Mouse (Mus musculus): ENCODE measurements around the gene Tspear. TPM values are rescaled to one million over a fixed set of nuclear protein-coding genes. Genes with fewer than 3 reads are reported as not detected.

Gene Tspear
- polyA plus RNA-seq, 1 experiment from 2014 or later = 0.67 TPM

GRCm38 (mm10) chr10:77847538-77847937 lies 161.2 kb downstream of the Tspear start:
- Histone ChIP-seq H3K4me2 (replicated peaks; ENCODE audit: low read depth) (no peak overlapping the region), H3K9me3 (ENCODE audit: control insufficient read depth, low read length) (no peaks in the 10 kb centered on the region), H3K27ac (replicated peaks) (no peak overlapping the region), H3K36me3 (ENCODE audit: control insufficient read depth, insufficient read depth, low read length) (no peaks in the 10 kb centered on the region), H3K4me1 (replicated peaks; ENCODE audit: control insufficient read depth, insufficient read depth) (no peaks in the 10 kb centered on the region), H3K9ac (ENCODE audit: low read length) (no peak overlapping the region), H3K4me3 (ENCODE audit: low read depth, low read length) (no peak overlapping the region), H3K27me3 (ENCODE audit: control insufficient read depth, insufficient read depth, low read length) (no peaks in the 10 kb centered on the region)
- ATAC-seq (ENCODE audit: low FRiP score, low TSS enrichment) (0 out of 2 replicates have a peak, but pooled peaks have one; percentile 21), DNase-seq (ENCODE audit: low spot score) (no peak)
- 79% methylated on average over 2 of the region's 2 CpGs for WGBS
- no peak for TF ChIP-seq CTCF (IDR thresholded peaks at IDR 0.05; ENCODE audit: low read depth)
- TF ChIP-seq EP300 (optimal IDR thresholded peaks at IDR 0.05) = no peak

GRCm38 (mm10) chr10:77852559-77852958 lies 166.2 kb downstream of the Tspear start, which contains the start of gene Gm10318:
TSS of gene Gm10318 (plus strand) at chr10:77852859.
- ATAC-seq (ENCODE audit: low FRiP score, low TSS enrichment) (0 out of 2 replicates have a peak, but pooled peaks have one; percentile 21), DNase-seq (ENCODE audit: low spot score) (no peak)
- H3K4me3 ChIP-seq (ENCODE audit: low read depth, low read length) = no peak within 1 kb of the TSS
- no peak within 1 kb of the TSS for H3K27ac ChIP-seq (replicated peaks)
- H3K9me3 ChIP-seq (ENCODE audit: control insufficient read depth, low read length) = no peaks in the 10 kb centered on the region
- no peak within 1 kb of the TSS for H3K9ac ChIP-seq (ENCODE audit: low read length)
- no peak for TF ChIP-seq CTCF (IDR thresholded peaks at IDR 0.05; ENCODE audit: low read depth)
- TF ChIP-seq EP300 (optimal IDR thresholded peaks at IDR 0.05) = no peak
- H3K27me3 ChIP-seq (ENCODE audit: control insufficient read depth, insufficient read depth, low read length) = no peaks in the 10 kb centered on the region
- H3K4me1 ChIP-seq (replicated peaks; ENCODE audit: control insufficient read depth, insufficient read depth) = no peaks in the 10 kb centered on the region
- no peaks in the 10 kb centered on the region for H3K36me3 ChIP-seq (ENCODE audit: control insufficient read depth, insufficient read depth, low read length)
- no peak within 1 kb of the TSS for H3K4me2 ChIP-seq (replicated peaks; ENCODE audit: low read depth)
- 61% methylated on average over 7 of the region's 9 CpGs for WGBS

GRCm38 (mm10) chr10:77861675-77862074 lies 175.3 kb downstream of the Tspear start, which contains the start of gene Gm3285:
TSS of gene Gm3285 (plus strand) at chr10:77861975.
- Histone ChIP-seq H3K4me2 (replicated peaks; ENCODE audit: low read depth) (no peak within 1 kb of the TSS), H3K4me1 (replicated peaks; ENCODE audit: control insufficient read depth, insufficient read depth) (no peaks in the 10 kb centered on the region), H3K4me3 (ENCODE audit: low read depth, low read length) (no peak within 1 kb of the TSS), H3K9me3 (ENCODE audit: control insufficient read depth, low read length) (no peaks in the 10 kb centered on the region), H3K27me3 (ENCODE audit: control insufficient read depth, insufficient read depth, low read length) (no peaks in the 10 kb centered on the region), H3K27ac (replicated peaks) (no peak within 1 kb of the TSS), H3K36me3 (ENCODE audit: control insufficient read depth, insufficient read depth, low read length) (no peaks in the 10 kb centered on the region), H3K9ac (ENCODE audit: low read length) (no peak within 1 kb of the TSS)
- 52% methylated on average over 7 of the region's 7 CpGs for WGBS
- DNase-seq (ENCODE audit: low spot score) (no peak), ATAC-seq (ENCODE audit: low FRiP score, low TSS enrichment) (no peak)
- no peak for TF ChIP-seq CTCF (IDR thresholded peaks at IDR 0.05; ENCODE audit: low read depth)
- no peak for TF ChIP-seq EP300 (optimal IDR thresholded peaks at IDR 0.05)

GRCm38 (mm10) chr10:77864067-77864761 lies 177.8 kb downstream of the Tspear start:
- no peaks in the 10 kb centered on the region for H3K4me1 ChIP-seq (replicated peaks; ENCODE audit: control insufficient read depth, insufficient read depth)
- no peak overlapping the region for H3K9ac ChIP-seq (ENCODE audit: low read length)
- peak overlapping the region; percentile 49 for H3K4me2 ChIP-seq (replicated peaks; ENCODE audit: low read depth)
- H3K9me3 ChIP-seq (ENCODE audit: control insufficient read depth, low read length) = no peaks in the 10 kb centered on the region
- WGBS = 34% methylated on average over 14 of the region's 14 CpGs
- ATAC-seq (ENCODE audit: low FRiP score, low TSS enrichment) (peak; percentile 95), DNase-seq (ENCODE audit: low spot score) (peak; percentile 83)
- H3K36me3 ChIP-seq (ENCODE audit: control insufficient read depth, insufficient read depth, low read length) = no peaks in the 10 kb centered on the region
- TF ChIP-seq CTCF (IDR thresholded peaks at IDR 0.05; ENCODE audit: low read depth) = peak; percentile 52
- no peak for TF ChIP-seq EP300 (optimal IDR thresholded peaks at IDR 0.05)
- no peaks in the 10 kb centered on the region for H3K27me3 ChIP-seq (ENCODE audit: control insufficient read depth, insufficient read depth, low read length)
- H3K4me3 ChIP-seq (ENCODE audit: low read depth, low read length) = peak overlapping the region; percentile 27
- H3K27ac ChIP-seq (replicated peaks) = peak overlapping the region; percentile 40; the same call in 1 of the 2 replicates

- Histone ChIP-seq H3K9me3 (ENCODE audit: control insufficient read depth, low read length) (no peaks in the 10 kb centered on the region), H3K27me3 (ENCODE audit: control insufficient read depth, insufficient read depth, low read length) (no peaks in the 10 kb centered on the region), H3K4me2 (replicated peaks; ENCODE audit: low read depth) (peak overlapping the region; percentile 49), H3K9ac (ENCODE audit: low read length) (no peak overlapping the region), H3K4me3 (ENCODE audit: low read depth, low read length) (peak overlapping the region; percentile 27), H3K27ac (replicated peaks) (0 out of 2 replicates have a peak overlapping the region, but pooled peaks have one; percentile 40), H3K36me3 (ENCODE audit: control insufficient read depth, insufficient read depth, low read length) (no peaks in the 10 kb centered on the region), H3K4me1 (replicated peaks; ENCODE audit: control insufficient read depth, insufficient read depth) (no peaks in the 10 kb centered on the region)
- ATAC-seq (ENCODE audit: low FRiP score, low TSS enrichment) = no peak
- DNase-seq (ENCODE audit: low spot score) = no peak
- TF ChIP-seq CTCF (IDR thresholded peaks at IDR 0.05; ENCODE audit: low read depth) (no peak), EP300 (optimal IDR thresholded peaks at IDR 0.05) (no peak)
- 29% methylated on average over 11 of the region's 11 CpGs for WGBS
Observed at GRCm38 (mm10) chr10:77864762-77865143, 178.4 kb downstream of the Tspear start.

- 5% methylated on average over 1 of the region's 1 CpGs for WGBS
- ATAC-seq (ENCODE audit: low FRiP score, low TSS enrichment) (no peak), DNase-seq (ENCODE audit: low spot score) (no peak)
- H3K27ac ChIP-seq (replicated peaks) = no peak overlapping the region
- H3K27me3 ChIP-seq (ENCODE audit: control insufficient read depth, insufficient read depth, low read length) = no peaks in the 10 kb centered on the region
- H3K9ac ChIP-seq (ENCODE audit: low read length) = no peak overlapping the region
- no peak overlapping the region for H3K4me3 ChIP-seq (ENCODE audit: low read depth, low read length)
- H3K36me3 ChIP-seq (ENCODE audit: control insufficient read depth, insufficient read depth, low read length) = no peaks in the 10 kb centered on the region
- no peak overlapping the region for H3K4me2 ChIP-seq (replicated peaks; ENCODE audit: low read depth)
- no peak for TF ChIP-seq EP300 (optimal IDR thresholded peaks at IDR 0.05)
- TF ChIP-seq CTCF (IDR thresholded peaks at IDR 0.05; ENCODE audit: low read depth) = no peak
- H3K9me3 ChIP-seq (ENCODE audit: control insufficient read depth, low read length) = no peaks in the 10 kb centered on the region
- no peaks in the 10 kb centered on the region for H3K4me1 ChIP-seq (replicated peaks; ENCODE audit: control insufficient read depth, insufficient read depth)
Observed at GRCm38 (mm10) chr10:77867546-77867945, 181.2 kb downstream of the Tspear start.

Data from stomach, postnatal 0 days (tissue).